Mouse (Mus musculus) ES-E14 (cell line): Measurements from ENCODE around the gene Uts2b. TPM values are rescaled to one million over a fixed set of nuclear protein-coding genes. Genes with fewer than 3 reads are reported as not detected.

Experiments used
- DNase-seq: peaks from one replicate; pipeline ENCODE4 v3.0.0-alpha.2; 2013; ENCODE audit warnings: low read depth, low spot score
- H3K27ac ChIP-seq: 2 replicates; pipeline ENCODE4 v1.5.1; 2012; ENCODE audit warnings: low read depth, mild to moderate bottlenecking, low read length, moderate library complexity, mixed read lengths; ENCODE audit not compliant: poor library complexity, insufficient read depth, severe bottlenecking
- H3K36me3 ChIP-seq: 2 replicates; pipeline ENCODE4 v1.6.1; 2012; ENCODE audit warnings: mild to moderate bottlenecking, low read length, moderate library complexity, mixed read lengths; ENCODE audit not compliant: control insufficient read depth, poor library complexity, insufficient read depth, severe bottlenecking
- H3K4me1 ChIP-seq, 2 experiments: fragments of 150-350 bp in 1 of 2; sonication (generic) in 1 of 2; 2 replicates each; pipeline ENCODE4 v1.6.1; 2012; ENCODE audit warnings: low read length in 2 of 2, mild to moderate bottlenecking in 1 of 2, mixed read lengths in 1 of 2; ENCODE audit not compliant: control insufficient read depth in 2 of 2, insufficient read depth in 2 of 2, poor library complexity in 1 of 2
- H3K4me3 ChIP-seq, 2 experiments: fragments of 150-350 bp in 1 of 2; sonication (generic) in 1 of 2; 2 replicates each; pipeline ENCODE4 v1.5.1; 2012; ENCODE audit warnings: low read length in 2 of 2, low read depth in 1 of 2, mild to moderate bottlenecking in 1 of 2, mixed read lengths in 1 of 2; ENCODE audit not compliant: insufficient read depth in 1 of 2, poor library complexity in 1 of 2, severe bottlenecking in 1 of 2
- H3K9ac ChIP-seq: 2 replicates; pipeline ENCODE4 v1.6.1; 2012; ENCODE audit warnings: low read depth, mild to moderate bottlenecking, low read length, mixed read lengths; ENCODE audit not compliant: poor library complexity, insufficient read depth, severe bottlenecking
- H3K9me3 ChIP-seq: fragments of 150-350 bp; sonication (generic); 2 replicates; pipeline ENCODE4 v1.6.1; 2012; ENCODE audit warnings: low read depth, mild to moderate bottlenecking, low read length; ENCODE audit not compliant: control insufficient read depth, insufficient read depth
- CHD2 ChIP-seq: IDR thresholded peaks from 2 replicates; pipeline ENCODE4 v1.6.1; 2014; ENCODE audit warnings: mild to moderate bottlenecking, low read depth, low read length, inconsistent platforms
- HCFC1 ChIP-seq: IDR thresholded peaks from 2 replicates; pipeline ENCODE4 v1.6.1; 2012; ENCODE audit warnings: low read length, inconsistent platforms, borderline replicate concordance; ENCODE audit not compliant: insufficient read depth
- MAFK ChIP-seq: IDR thresholded peaks from 2 replicates; pipeline ENCODE4 v1.6.1; 2014; ENCODE audit warnings: mild to moderate bottlenecking, low read depth, low read length, inconsistent platforms; ENCODE audit not compliant: insufficient read depth
- ZC3H11A ChIP-seq: IDR thresholded peaks from 2 replicates; pipeline ENCODE4 v1.6.1; 2012; ENCODE audit warnings: low read depth, mild to moderate bottlenecking, inconsistent platforms, low read length, borderline replicate concordance
- ZNF384 ChIP-seq: IDR thresholded peaks from 2 replicates; pipeline ENCODE4 v1.6.1; 2012; ENCODE audit warnings: low read depth, low read length, inconsistent platforms
- in situ Hi-C, 2 experiments: fragments of 600-800 bp; cut with MboI; formaldehyde crosslinking; loops; one replicate each; pipeline ENCODE4 v1.15.1; 2025; ENCODE audit warnings: low sequenced_read_pairs in 2 of 2, inconsistent platforms in 1 of 2; ENCODE audit not compliant: unreplicated experiment in 2 of 2
- total RNA-seq: library from RNA; depleted of rRNA; stranded (reverse); fragments of 300-350 nt; gene quantifications from 2 replicates; pipeline ENCODE4 v1.2.3, GENCODE M21; 2012

The Uts2b gene
- total RNA-seq, 1 experiment = 0.76 TPM

DNA sequence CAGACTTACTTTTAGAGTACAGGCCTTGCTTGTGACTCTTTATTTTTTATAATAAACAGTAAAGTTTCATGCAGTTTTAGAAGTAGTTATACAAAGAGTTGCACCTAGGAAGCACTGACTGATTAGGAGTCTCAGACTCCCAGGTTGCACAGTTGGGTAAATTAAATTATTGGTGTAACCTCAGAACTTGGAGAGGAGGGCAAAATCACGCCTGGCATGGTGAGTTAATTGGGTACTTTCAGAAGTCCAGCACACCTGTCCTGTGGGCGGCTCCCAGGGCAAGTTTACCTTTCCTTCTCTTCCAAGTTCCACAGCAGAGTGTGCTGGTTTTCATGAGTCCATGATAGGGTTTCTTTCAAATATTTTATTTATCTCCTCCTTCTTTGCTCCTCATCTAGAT is 21.8 kb upstream of the Uts2b start:
- no peak overlapping the region for H3K9ac ChIP-seq
- H3K27ac ChIP-seq = no peak overlapping the region
- no peak for DNase-seq
- no peak for TF ChIP-seq ZNF384
- TF ChIP-seq ZC3H11A = no peak
- no peak for TF ChIP-seq MAFK
- TF ChIP-seq CHD2 = no peak
- no peak for TF ChIP-seq HCFC1
- no peaks in the 10 kb centered on the region for H3K4me1 ChIP-seq
- in situ Hi-C loops = no loop called here
- no peak overlapping the region for H3K4me3 ChIP-seq
- no peaks in the 10 kb centered on the region for H3K9me3 ChIP-seq
- no peaks in the 10 kb centered on the region for H3K36me3 ChIP-seq

DNA sequence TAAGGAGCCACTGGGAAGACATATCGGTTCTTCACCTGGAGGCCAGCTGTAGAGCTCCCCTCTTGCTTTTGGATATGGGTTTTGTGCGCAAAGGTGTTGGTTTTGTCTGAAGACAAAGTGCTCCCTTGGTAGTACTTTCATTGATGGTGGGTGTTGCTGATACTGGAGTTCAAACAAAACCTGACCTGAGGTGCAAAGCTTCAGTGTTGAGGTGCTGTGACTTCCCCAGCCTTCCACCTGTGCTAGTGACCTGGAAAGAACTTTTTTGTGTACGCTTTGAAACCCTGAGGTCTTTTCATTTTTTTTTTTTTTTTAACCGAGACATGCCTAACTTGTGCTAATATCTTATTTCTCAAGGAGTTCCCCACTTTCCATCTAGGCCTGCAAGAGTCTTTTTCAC is 20.3 kb upstream of the Uts2b start:
- DNase-seq = no peak
- Histone ChIP-seq H3K27ac (no peak overlapping the region), H3K36me3 (no peaks in the 10 kb centered on the region), H3K9ac (no peak overlapping the region), H3K9me3 (no peaks in the 10 kb centered on the region), H3K4me1 (no peaks in the 10 kb centered on the region), H3K4me3 (peak overlapping the region in 1 of 2 experiments; percentile 76; a peak in 1 of 4 replicates)
- in situ Hi-C loops = no loop called here
- TF ChIP-seq MAFK = no peak
- TF ChIP-seq ZC3H11A = no peak
- TF ChIP-seq HCFC1 = no peak
- no peak for TF ChIP-seq CHD2
- TF ChIP-seq ZNF384 = no peak

DNA sequence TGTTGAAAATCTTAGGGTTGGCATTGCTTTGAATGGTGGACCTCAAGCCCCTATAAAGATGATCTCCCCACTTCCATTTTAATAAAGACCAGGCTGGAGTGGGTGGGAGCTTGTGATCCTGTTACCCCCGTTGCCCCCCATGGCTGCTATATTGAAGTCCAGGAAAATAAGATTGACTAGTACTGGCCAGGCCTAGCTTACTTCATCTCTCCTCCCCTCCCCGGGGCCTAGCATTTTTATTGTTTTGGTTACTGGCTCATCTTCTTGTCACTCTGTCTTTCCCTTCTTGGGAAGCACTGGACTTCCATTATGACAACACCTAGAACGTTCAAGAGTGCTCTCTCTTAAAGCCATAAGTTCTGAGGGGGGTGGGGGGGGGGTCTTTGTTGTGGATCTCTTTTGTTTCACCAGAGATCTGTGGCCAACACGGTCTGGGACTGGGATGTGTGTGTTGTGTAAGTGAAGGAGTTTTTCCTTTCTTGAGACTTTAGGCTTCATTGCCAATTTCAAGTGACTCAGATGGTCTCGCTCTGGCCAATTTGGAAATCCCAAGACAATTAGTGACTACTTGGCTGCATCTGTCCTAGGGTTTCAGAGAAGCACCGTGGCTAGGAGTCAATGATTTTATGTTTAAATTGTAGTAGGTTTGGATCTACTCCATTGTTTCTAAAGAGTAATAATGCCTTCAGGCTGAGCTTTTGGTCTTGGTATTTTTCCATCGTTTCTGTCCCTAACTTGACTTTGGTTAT is 19.7 kb upstream of the Uts2b start:
- peak overlapping the region; percentile 76 to 88 for H3K4me3 ChIP-seq
- no peak overlapping the region for H3K27ac ChIP-seq
- H3K4me1 ChIP-seq = no peaks in the 10 kb centered on the region
- H3K9me3 ChIP-seq = no peaks in the 10 kb centered on the region
- in situ Hi-C loops = no loop called here
- no peak for TF ChIP-seq ZC3H11A
- no peak for TF ChIP-seq HCFC1
- TF ChIP-seq ZNF384 = no peak
- no peak for TF ChIP-seq CHD2
- no peak for TF ChIP-seq MAFK
- peak overlapping the region; percentile 87 for H3K9ac ChIP-seq
- no peaks in the 10 kb centered on the region for H3K36me3 ChIP-seq
- DNase-seq = no peak

DNA sequence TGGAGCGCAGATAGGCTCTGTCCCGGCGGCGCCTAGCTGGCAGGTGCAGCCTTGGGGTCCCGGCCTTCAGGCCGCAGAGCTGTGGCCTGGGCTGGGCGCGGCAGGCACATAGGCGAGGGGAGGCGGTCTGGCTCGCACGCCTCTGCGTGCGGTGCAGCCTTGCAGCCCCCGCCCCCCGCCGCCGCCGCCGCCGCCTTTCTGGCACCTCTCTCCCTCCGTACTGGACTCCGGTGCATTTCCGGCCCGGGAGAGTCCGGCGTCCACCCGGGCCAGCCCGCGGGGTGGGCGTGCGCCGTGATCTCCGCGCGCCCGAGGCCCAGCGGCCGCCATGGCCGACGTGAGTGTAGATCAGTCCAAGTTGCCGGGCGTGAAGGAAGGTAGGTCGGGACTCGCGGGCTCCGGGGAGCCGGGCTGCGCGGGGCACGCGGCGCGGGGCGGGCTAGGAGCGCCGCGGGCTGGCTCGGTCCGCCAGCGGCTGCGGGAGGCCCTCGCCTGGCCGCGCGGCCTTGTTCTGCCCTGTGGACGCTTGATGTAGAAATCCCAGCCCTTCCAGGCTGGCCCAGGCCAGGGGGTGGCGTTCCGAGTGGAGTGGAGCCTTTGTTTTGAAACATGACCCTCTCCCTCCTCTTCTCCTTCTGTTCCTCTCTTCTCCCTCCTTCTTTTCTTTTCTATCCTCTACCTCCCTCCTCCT is 18.9 kb upstream of the Uts2b start, which contains the start of gene Ccdc50:
Gene Ccdc50, plus strand, starts transcription at position 109 of the 691 bp plus-strand sequence.
- TF ChIP-seq HCFC1 = no peak
- TF ChIP-seq ZNF384 = no peak
- no peak for TF ChIP-seq CHD2
- no peak for TF ChIP-seq MAFK
- TF ChIP-seq ZC3H11A = no peak
- no peaks in the 10 kb centered on the region for H3K9me3 ChIP-seq
- DNase-seq = peak; percentile 42
- H3K9ac ChIP-seq = peak within 1 kb of the TSS; percentile 87
- in situ Hi-C loops = no loop called here
- H3K36me3 ChIP-seq = no peaks in the 10 kb centered on the region
- H3K27ac ChIP-seq = no peak within 1 kb of the TSS
- peak within 1 kb of the TSS; percentile 76 to 88 for H3K4me3 ChIP-seq
- no peaks in the 10 kb centered on the region for H3K4me1 ChIP-seq
